Mouse (Mus musculus): ENCODE measurements around the gene Kcnj11. TPM values are rescaled to one million over a fixed set of nuclear protein-coding genes. Genes with fewer than 3 reads are reported as not detected.

Gene Kcnj11
- not detected for polyA plus RNA-seq (2017; shearing (Covaris generic))

- peak; percentile 43 for ATAC-seq
Observed at GRCm38 (mm10) chr7:46100563-46100962, at the start of gene Kcnj11. Gene Kcnj11, minus strand, starts transcription at chr7:46100764.

DNA sequence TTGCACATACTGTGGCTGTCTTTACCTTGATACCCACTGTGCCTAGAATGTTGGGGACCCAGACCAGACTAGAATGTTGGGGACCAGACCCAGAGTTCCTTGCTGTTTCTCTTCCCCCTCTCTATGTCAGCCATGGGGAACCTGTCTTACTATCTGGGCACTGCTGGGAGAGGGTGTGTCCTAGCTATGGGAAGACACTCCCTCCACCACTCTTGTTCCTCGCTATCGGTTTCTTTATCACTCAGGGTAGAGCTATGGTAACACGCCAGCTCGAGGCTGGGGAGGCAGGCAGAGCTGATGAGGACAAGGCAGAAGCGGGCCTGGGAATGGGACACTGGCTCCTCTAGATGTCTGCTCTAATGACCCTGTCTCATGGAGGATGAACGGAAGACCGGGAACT lies 46.9 kb upstream of the Kcnj11 start:
- ATAC-seq: no peak

GRCm38 (mm10) chr7:46146675-46147308 lies 46.2 kb upstream of the Kcnj11 start:
- no peak for ATAC-seq

DNA sequence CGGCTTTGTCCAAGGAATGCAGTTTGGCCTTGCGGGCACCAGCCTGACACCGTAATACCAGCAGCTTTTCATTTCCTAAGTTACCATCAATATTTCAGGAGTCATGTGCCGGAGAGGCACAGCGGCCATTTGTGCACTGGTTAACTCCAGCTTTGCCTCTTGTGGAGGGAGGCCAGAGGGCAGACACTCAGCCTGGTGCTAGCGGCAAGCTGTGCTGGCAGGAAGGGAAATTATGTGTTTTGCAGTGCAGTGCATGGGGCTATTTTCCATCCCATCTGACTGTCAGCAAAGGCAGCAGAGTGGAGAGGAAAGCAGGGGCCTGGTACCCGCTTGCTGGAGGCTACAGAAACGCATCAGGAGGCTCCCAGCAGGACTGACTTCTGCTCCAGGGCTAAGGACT lies 43.5 kb upstream of the Kcnj11 start:
- ATAC-seq: no peak

- ATAC-seq: no peak
Observed at GRCm38 (mm10) chr7:46138329-46138930, 37.9 kb upstream of the Kcnj11 start.

GRCm38 (mm10) chr7:46133858-46134257 lies 33.3 kb upstream of the Kcnj11 start:
- ATAC-seq: no peak

DNA sequence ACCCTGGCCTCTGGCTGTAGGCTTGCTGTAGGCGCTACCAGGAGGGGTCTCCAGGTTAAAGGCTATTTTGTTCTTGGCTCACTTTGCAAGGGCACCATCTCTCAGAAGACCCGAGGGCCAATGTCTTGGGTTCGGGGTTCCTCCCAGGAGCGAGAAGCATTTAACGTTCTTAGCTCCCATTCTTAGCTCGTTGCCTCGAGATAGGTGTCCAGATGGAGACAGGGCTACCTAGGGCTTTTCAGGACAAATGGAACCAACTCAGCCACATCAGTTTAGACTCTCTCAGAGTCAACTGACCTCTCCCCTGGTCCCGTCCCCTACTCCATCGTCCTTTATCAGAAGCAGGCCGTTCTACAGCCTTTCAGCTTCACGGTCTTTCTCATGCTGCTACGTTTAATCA lies 31.7 kb upstream of the Kcnj11 start:
- ATAC-seq: no peak

- ATAC-seq: no peak
Observed at GRCm38 (mm10) chr7:46131806-46132205, 31.2 kb upstream of the Kcnj11 start.

- no peak for ATAC-seq
Observed at GRCm38 (mm10) chr7:46131266-46131665, 30.7 kb upstream of the Kcnj11 start.

GRCm38 (mm10) chr7:46130723-46131122 lies 30.2 kb upstream of the Kcnj11 start:
- no peak for ATAC-seq

GRCm38 (mm10) chr7:46129463-46130179 lies 29.1 kb upstream of the Kcnj11 start:
- no peak for ATAC-seq

DNA sequence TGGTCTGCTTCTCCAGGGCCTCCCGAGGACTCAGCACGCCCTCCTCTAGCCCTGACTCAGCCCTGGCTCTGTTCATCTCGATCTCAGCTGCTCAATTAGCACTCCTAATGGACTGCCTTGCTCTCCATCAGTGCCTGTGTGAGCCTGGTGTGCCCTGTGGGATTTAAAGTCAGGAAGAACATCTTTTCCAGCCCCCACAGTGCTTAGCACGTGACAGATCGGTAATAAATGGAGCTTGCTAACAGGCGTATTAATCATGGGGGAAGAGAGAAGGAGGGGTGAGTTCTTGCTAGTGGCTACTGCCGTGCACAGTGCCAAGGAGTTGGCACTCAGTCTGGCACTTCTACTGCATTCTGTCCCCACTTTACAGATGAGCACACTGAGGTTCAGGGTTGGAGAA lies 27.6 kb upstream of the Kcnj11 start:
- ATAC-seq: no peak

DNA sequence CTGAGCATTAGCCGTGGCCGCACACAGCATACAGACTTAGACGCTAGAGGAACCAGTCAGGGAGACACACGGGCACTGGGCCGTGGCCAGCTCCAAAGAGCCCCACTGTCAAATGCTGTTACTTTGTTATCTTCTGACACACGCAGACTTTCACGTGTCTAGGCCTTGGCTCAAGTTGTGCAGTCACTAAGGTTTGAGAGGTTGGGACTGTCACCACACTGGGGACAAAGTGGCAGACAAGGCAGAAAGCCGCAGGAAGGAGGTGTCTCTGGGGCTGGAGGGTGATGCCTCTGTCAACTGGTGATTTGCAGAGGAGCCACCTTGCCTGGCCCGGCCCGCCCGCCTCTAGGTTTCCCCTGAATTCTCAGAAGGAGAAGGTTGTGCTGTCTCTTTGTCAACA lies 24.8 kb upstream of the Kcnj11 start:
- no peak for ATAC-seq

DNA sequence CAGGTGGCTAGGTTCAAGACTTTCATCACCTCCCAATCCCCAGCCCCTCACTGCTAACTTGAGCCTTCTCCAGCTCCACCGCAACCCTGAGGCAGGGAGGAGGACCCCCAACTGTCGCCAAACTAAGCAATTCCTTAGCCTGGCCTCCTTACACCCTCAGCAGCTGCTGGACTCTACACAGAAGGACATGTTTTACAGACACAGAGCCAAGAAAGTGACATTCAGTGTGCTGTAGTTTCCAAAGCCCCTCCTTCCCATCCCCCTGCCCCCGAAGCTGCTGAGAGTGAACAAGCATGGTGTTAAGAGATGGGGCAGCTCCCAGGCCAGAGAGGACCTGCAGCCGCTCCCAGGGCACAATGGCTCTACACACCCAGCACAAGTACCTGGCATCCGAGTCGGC lies 23.9 kb upstream of the Kcnj11 start:
- ATAC-seq: no peak

DNA sequence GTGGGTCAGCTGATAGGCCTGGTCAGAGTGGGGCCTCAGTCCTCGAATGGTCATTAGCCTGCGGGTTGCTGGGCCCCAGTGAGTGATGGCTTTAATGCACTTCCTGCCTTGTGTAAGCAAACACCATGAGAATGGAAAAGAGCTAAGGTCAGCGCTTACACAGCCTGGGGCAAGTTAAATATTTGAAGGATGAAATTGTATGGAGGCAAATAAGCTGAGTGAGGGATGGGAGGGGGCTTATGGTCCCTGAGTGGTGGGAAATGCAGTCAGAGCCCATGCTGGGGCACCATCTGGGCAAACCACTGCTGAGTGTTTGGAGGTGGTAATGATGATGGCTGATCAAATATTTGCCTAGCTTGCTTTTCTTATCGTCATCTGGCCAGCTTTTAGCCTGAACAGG lies 22.4 kb upstream of the Kcnj11 start:
- no peak for ATAC-seq

DNA sequence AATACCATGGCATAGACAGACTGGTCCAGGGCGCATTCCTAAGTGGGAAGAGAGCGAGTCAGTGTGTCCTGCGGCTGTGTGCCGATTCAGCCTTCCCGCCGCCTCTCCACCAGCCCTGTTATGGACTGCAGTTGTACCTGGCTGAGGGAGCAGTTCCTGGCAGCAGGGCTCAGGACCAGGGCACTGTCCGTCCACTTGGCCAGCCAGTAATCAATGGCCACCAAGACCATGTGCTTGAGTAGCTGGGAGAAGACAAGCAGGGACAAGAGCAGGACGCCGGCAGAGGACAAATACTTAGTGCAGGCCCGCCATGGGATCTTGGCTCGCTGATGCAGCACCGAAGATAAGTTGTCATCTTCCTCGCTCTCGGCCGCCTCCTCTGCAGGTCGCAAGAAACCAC lies 16.5 kb upstream of the Kcnj11 start:
- ATAC-seq: no peak

GRCm38 (mm10) chr7:46116118-46116581 lies 15.6 kb upstream of the Kcnj11 start:
- ATAC-seq: no peak

DNA sequence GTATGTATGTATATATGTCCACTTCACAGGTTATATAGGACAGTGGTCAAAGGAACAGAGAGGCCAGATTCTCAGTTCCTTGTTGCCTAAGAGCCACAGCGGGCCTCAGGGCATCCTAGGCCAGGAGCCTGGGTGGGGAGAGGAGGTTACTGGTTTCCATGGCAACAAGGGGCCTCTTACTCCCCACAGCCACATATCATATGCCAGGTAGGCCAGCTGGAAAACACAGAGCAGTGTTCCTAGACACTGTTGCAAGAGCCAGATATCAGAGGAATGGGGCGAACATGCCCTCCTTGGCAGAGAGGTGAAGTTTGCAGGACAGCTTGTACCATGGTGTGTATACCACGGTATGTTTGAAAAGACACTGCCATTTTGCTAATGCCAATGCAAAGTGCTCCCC lies 12.9 kb upstream of the Kcnj11 start:
- no peak for ATAC-seq

DNA sequence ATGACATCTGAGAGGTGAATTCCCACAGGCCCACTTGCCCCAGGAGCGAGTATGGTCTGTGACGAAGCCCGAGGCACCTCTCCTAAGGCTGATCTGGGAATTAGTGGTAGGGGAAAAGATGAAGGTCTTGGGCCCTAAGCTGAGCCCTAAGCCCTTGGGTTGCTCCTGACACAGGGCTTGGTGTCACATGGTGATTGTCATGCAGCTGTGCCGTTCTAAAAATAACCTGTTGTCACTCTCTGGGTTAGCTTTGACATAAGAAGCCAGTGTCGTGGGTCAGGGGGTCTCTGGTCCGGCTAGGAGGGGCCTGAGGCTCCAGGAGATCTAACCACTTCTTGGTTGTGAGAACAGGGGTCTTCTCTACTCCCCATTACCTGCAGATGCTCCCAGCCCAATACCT lies 11.4 kb upstream of the Kcnj11 start:
- ATAC-seq: no peak

GRCm38 (mm10) chr7:46111212-46111817 lies 10.8 kb upstream of the Kcnj11 start:
- no peak for ATAC-seq

DNA sequence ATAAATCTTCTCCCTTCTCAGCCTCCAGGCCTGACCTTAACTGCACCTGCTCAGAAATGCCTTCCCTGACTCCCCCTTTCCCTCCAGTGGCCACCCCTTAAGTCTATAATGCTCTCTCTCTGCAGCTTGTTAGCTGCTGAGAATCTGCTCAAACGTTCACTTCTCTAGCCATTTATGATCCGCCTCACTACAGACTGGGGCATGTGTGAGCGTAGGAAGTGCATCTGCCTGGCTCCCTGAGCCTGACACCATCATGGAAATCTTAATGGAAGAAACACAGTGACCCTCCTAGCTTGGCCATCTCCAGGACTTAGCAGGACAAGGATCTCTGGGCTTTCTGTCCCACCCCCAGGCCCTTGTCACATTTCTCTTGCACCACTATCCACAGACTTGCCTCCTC lies 9.5 kb upstream of the Kcnj11 start:
- no peak for ATAC-seq

DNA sequence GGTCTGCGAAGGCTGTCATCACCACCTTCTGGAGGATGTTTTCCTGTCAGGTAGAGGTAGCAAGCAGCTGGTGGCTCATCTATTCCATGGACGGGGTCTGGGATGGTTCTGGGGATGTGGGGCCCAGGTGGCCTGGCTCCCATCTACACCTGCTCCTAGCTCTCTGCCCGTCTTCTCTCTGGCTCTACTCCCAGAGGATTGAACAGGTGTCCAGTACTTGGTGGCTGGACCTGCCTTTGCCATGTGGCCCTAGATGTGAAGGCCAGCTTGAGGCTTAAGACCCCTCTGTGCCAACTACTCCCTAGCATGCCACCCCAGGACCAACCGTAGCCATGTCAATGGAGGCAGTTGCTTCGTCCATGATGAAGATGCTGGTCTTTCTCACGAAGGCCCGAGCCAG lies 4.9 kb upstream of the Kcnj11 start:
- no peak for ATAC-seq

- no peak for ATAC-seq
Observed at GRCm38 (mm10) chr7:46104256-46104915, 3.8 kb upstream of the Kcnj11 start.

All from activated CD4-positive, CD25-positive, alpha-beta regulatory T cell, adult 4 months (primary cell).